Mouse (Mus musculus): ENCODE measurements at regions not wholly inside any gene's neighbourhood (a gene's known extent, or its start where the extent isn't known, plus 50 kb on each side); places are given as distances from the start of the nearest gene placed in this dataset.
A peak's percentile ranks its signal among the peaks of the same experiment; 100 is the strongest.

- no peak for DNase-seq (ENCODE audit: low read depth)
These were observed 244.0 kb upstream of the Gnaz start for GRCm38 (mm10) chr10:74722971-74723370.

GRCm38 (mm10) chr10:74749446-74749845 lies 217.5 kb upstream of the Gnaz start:
- no peak for DNase-seq (ENCODE audit: low read depth)

- no peak for DNase-seq (ENCODE audit: low read depth)
These were observed 216.1 kb upstream of the Gnaz start for GRCm38 (mm10) chr10:74750879-74751278.

GRCm38 (mm10) chr10:74760734-74761133 lies 206.2 kb upstream of the Gnaz start:
- DNase-seq (ENCODE audit: low read depth): no peak

- DNase-seq (ENCODE audit: low read depth): no peak
These were observed 177.7 kb upstream of the Gnaz start for GRCm38 (mm10) chr10:74789245-74789644.

GRCm38 (mm10) chr10:74789987-74790386 lies 177.0 kb upstream of the Gnaz start:
- no peak for DNase-seq (ENCODE audit: low read depth)

- DNase-seq (ENCODE audit: low read depth): no peak
These were observed 143.6 kb upstream of the Gnaz start for GRCm38 (mm10) chr10:74823395-74823794.

GRCm38 (mm10) chr10:74834359-74834758 lies 132.6 kb upstream of the Gnaz start:
- no peak for DNase-seq (ENCODE audit: low read depth)

GRCm38 (mm10) chr10:74848372-74848771 lies 118.6 kb upstream of the Gnaz start:
- DNase-seq (ENCODE audit: low read depth): peak; percentile 11

- no peak for DNase-seq (ENCODE audit: low read depth)
These were observed 111.8 kb upstream of the Gnaz start for GRCm38 (mm10) chr10:74854991-74855664.
